Mouse (Mus musculus) lung, postnatal 0 days (tissue): ENCODE measurements around the gene Sec14l1.

Source experiments
- CTCF ChIP-seq: IDR thresholded peaks from 2 replicates; pipeline ENCODE4 v1.5.1; 2016; ENCODE audit warnings: antibody characterized with exemption, mild to moderate bottlenecking
- EP300 ChIP-seq: IDR thresholded peaks from 2 replicates; pipeline ENCODE4 v1.6.1; 2016; ENCODE audit warnings: antibody characterized with exemption, mild to moderate bottlenecking, control low read depth

DNA sequence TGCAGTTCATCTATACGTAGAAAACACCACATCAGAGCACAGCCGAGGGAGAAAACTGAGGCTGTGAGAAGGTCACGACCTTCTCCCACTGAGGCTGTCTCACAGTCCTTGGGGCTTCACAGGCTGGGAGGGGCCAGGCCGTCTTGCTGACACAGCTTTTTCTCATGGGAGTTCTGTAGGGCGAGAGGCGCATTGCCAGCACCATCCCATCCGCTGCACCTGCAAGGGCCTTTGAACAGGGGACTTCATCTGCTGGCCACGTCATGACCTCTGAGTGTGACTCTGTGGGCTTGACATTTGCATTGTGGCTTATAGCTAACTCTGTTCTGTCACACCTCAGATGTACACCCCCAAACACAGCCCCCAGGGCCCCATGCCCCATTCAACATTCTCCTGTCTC is 22.3 kb upstream of the Sec14l1 start:
- no peak for TF ChIP-seq CTCF
- no peak for TF ChIP-seq EP300
